Mouse (Mus musculus) C2C12 (cell line): ENCODE results near the gene Zfp831.

Experiments
- CTCF ChIP-seq: IDR thresholded peaks from one replicate; pipeline ENCODE4 v1.5.1; 2011; ENCODE audit not compliant: control insufficient read depth, insufficient read depth, insufficient read length
- USF1 ChIP-seq: IDR thresholded peaks from one replicate; pipeline ENCODE4 v1.6.1; 2011; ENCODE audit warnings: low read depth, mild to moderate bottlenecking, control low read depth, moderate library complexity

- TF ChIP-seq USF1 (no peak), CTCF (no peak)
Observed at GRCm38 (mm10) chr2:174605020-174605419, 38.3 kb upstream of the Zfp831 start.
